Mouse (Mus musculus): ENCODE results near the gene D630039A03Rik. TPM values are rescaled to one million over a fixed set of nuclear protein-coding genes. Genes with fewer than 3 reads are reported as not detected.

The D630039A03Rik gene
- polyA plus RNA-seq, 1 experiment from 2014 or later, result 0.31 TPM

GRCm38 (mm10) chr4:57919494-57920423, 3.7 kb upstream of the D630039A03Rik start:
- 18% methylated on average over 8 of the region's 8 CpGs for WGBS
- Histone ChIP-seq H3K4me3 (ENCODE audit: low read depth, low read length) (no peak overlapping the region), H3K27ac (ENCODE audit: low read depth, low read length) (no peak overlapping the region), H3K36me3 (ENCODE audit: control insufficient read depth, insufficient read depth, low read length) (no peaks in the 10 kb centered on the region), H3K9ac (ENCODE audit: low read depth, low read length) (no peak overlapping the region), H3K27me3 (ENCODE audit: control insufficient read depth, insufficient read depth, low read length) (no peaks in the 10 kb centered on the region), H3K4me1 (replicated peaks; ENCODE audit: control insufficient read depth, insufficient read depth, low read length) (0 out of 2 replicates have a peak, but pooled peaks cover 3% of the 10 kb centered on the region), H3K9me3 (ENCODE audit: control insufficient read depth, low read length) (no peaks in the 10 kb centered on the region), H3K4me2 (replicated peaks; ENCODE audit: low read depth, low read length) (no peak overlapping the region)
- no peak for DNase-seq (ENCODE audit: low spot score)
- 0 out of 2 replicates have a peak, but pooled peaks have one; percentile 35 for ATAC-seq (ENCODE audit: low FRiP score)

- Histone ChIP-seq H3K4me3 (ENCODE audit: low read depth, low read length) (no peak overlapping the region), H3K36me3 (ENCODE audit: control insufficient read depth, insufficient read depth, low read length) (no peaks in the 10 kb centered on the region), H3K9me3 (ENCODE audit: control insufficient read depth, low read length) (no peaks in the 10 kb centered on the region), H3K27ac (ENCODE audit: low read depth, low read length) (no peak overlapping the region), H3K4me2 (replicated peaks; ENCODE audit: low read depth, low read length) (no peak overlapping the region), H3K4me1 (replicated peaks; ENCODE audit: control insufficient read depth, insufficient read depth, low read length) (0 out of 2 replicates have a peak, but pooled peaks cover 3% of the 10 kb centered on the region), H3K9ac (ENCODE audit: low read depth, low read length) (no peak overlapping the region), H3K27me3 (ENCODE audit: control insufficient read depth, insufficient read depth, low read length) (no peaks in the 10 kb centered on the region)
- 75% methylated on average over 4 of the region's 4 CpGs for WGBS
- ATAC-seq (ENCODE audit: low FRiP score) (no peak), DNase-seq (ENCODE audit: low spot score) (no peak)
Measured at GRCm38 (mm10) chr4:57916711-57917110, 614 bp upstream of the D630039A03Rik start.

GRCm38 (mm10) chr4:57915216-57915965, 706 bp downstream of the D630039A03Rik start:
- H3K27me3 ChIP-seq (ENCODE audit: control insufficient read depth, insufficient read depth, low read length), result no peaks in the 10 kb centered on the region
- H3K9ac ChIP-seq (ENCODE audit: low read depth, low read length), result no peak overlapping the region
- no peak overlapping the region for H3K27ac ChIP-seq (ENCODE audit: low read depth, low read length)
- DNase-seq (ENCODE audit: low spot score) (no peak), ATAC-seq (ENCODE audit: low FRiP score) (no peak)
- WGBS, result 49% methylated on average over 17 of the region's 17 CpGs
- no peak overlapping the region for H3K4me2 ChIP-seq (replicated peaks; ENCODE audit: low read depth, low read length)
- H3K4me3 ChIP-seq (ENCODE audit: low read depth, low read length), result no peak overlapping the region
- no peaks in the 10 kb centered on the region for H3K9me3 ChIP-seq (ENCODE audit: control insufficient read depth, low read length)
- 0 out of 2 replicates have a peak, but pooled peaks cover 3% of the 10 kb centered on the region for H3K4me1 ChIP-seq (replicated peaks; ENCODE audit: control insufficient read depth, insufficient read depth, low read length)
- no peaks in the 10 kb centered on the region for H3K36me3 ChIP-seq (ENCODE audit: control insufficient read depth, insufficient read depth, low read length)

GRCm38 (mm10) chr4:57914193-57915190, 1.6 kb downstream of the D630039A03Rik start:
- Histone ChIP-seq H3K9me3 (ENCODE audit: control insufficient read depth, low read length) (no peaks in the 10 kb centered on the region), H3K27me3 (ENCODE audit: control insufficient read depth, insufficient read depth, low read length) (no peaks in the 10 kb centered on the region), H3K4me2 (replicated peaks; ENCODE audit: low read depth, low read length) (no peak overlapping the region), H3K4me3 (ENCODE audit: low read depth, low read length) (no peak overlapping the region), H3K27ac (ENCODE audit: low read depth, low read length) (no peak overlapping the region), H3K36me3 (ENCODE audit: control insufficient read depth, insufficient read depth, low read length) (no peaks in the 10 kb centered on the region), H3K4me1 (replicated peaks; ENCODE audit: control insufficient read depth, insufficient read depth, low read length) (no peaks in the 10 kb centered on the region), H3K9ac (ENCODE audit: low read depth, low read length) (no peak overlapping the region)
- no peak for DNase-seq (ENCODE audit: low spot score)
- WGBS, result 80% methylated on average over 9 of the region's 10 CpGs
- ATAC-seq (ENCODE audit: low FRiP score), result no peak

GRCm38 (mm10) chr4:57913021-57913420, 3.1 kb downstream of the D630039A03Rik start:
- Histone ChIP-seq H3K4me2 (replicated peaks; ENCODE audit: low read depth, low read length) (no peak overlapping the region), H3K27me3 (ENCODE audit: control insufficient read depth, insufficient read depth, low read length) (no peaks in the 10 kb centered on the region), H3K9ac (ENCODE audit: low read depth, low read length) (no peak overlapping the region), H3K4me1 (replicated peaks; ENCODE audit: control insufficient read depth, insufficient read depth, low read length) (no peaks in the 10 kb centered on the region), H3K36me3 (ENCODE audit: control insufficient read depth, insufficient read depth, low read length) (no peaks in the 10 kb centered on the region), H3K27ac (ENCODE audit: low read depth, low read length) (no peak overlapping the region), H3K4me3 (ENCODE audit: low read depth, low read length) (no peak overlapping the region), H3K9me3 (ENCODE audit: control insufficient read depth, low read length) (no peaks in the 10 kb centered on the region)
- DNase-seq (ENCODE audit: low spot score), result no peak
- ATAC-seq (ENCODE audit: low FRiP score), result no peak

- H3K27me3 ChIP-seq (ENCODE audit: control insufficient read depth, insufficient read depth, low read length), result no peaks in the 10 kb centered on the region
- no peaks in the 10 kb centered on the region for H3K9me3 ChIP-seq (ENCODE audit: control insufficient read depth, low read length)
- no peak overlapping the region for H3K9ac ChIP-seq (ENCODE audit: low read depth, low read length)
- no peaks in the 10 kb centered on the region for H3K4me1 ChIP-seq (replicated peaks; ENCODE audit: control insufficient read depth, insufficient read depth, low read length)
- no peaks in the 10 kb centered on the region for H3K36me3 ChIP-seq (ENCODE audit: control insufficient read depth, insufficient read depth, low read length)
- DNase-seq (ENCODE audit: low spot score), result no peak
- H3K4me3 ChIP-seq (ENCODE audit: low read depth, low read length), result no peak overlapping the region
- WGBS, result 78% methylated on average over 6 of the region's 6 CpGs
- H3K4me2 ChIP-seq (replicated peaks; ENCODE audit: low read depth, low read length), result no peak overlapping the region
- no peak overlapping the region for H3K27ac ChIP-seq (ENCODE audit: low read depth, low read length)
- no peak for ATAC-seq (ENCODE audit: low FRiP score)
Measured at GRCm38 (mm10) chr4:57908860-57909259, 7.2 kb downstream of the D630039A03Rik start.

GRCm38 (mm10) chr4:57906708-57907107, 9.4 kb downstream of the D630039A03Rik start:
- Histone ChIP-seq H3K9me3 (ENCODE audit: control insufficient read depth, low read length) (no peaks in the 10 kb centered on the region), H3K27ac (ENCODE audit: low read depth, low read length) (no peak overlapping the region), H3K36me3 (ENCODE audit: control insufficient read depth, insufficient read depth, low read length) (no peaks in the 10 kb centered on the region), H3K9ac (ENCODE audit: low read depth, low read length) (no peak overlapping the region), H3K27me3 (ENCODE audit: control insufficient read depth, insufficient read depth, low read length) (no peaks in the 10 kb centered on the region), H3K4me2 (replicated peaks; ENCODE audit: low read depth, low read length) (no peak overlapping the region), H3K4me1 (replicated peaks; ENCODE audit: control insufficient read depth, insufficient read depth, low read length) (no peaks in the 10 kb centered on the region), H3K4me3 (ENCODE audit: low read depth, low read length) (no peak overlapping the region)
- ATAC-seq (ENCODE audit: low FRiP score) (no peak), DNase-seq (ENCODE audit: low spot score) (no peak)
- WGBS, result 61% methylated on average over 2 of the region's 2 CpGs

- H3K4me3 ChIP-seq (ENCODE audit: low read depth, low read length), result no peak overlapping the region
- no peaks in the 10 kb centered on the region for H3K4me1 ChIP-seq (replicated peaks; ENCODE audit: control insufficient read depth, insufficient read depth, low read length)
- ATAC-seq (ENCODE audit: low FRiP score), result peak; percentile 15; the same call in 1 of the 2 replicates
- H3K9me3 ChIP-seq (ENCODE audit: control insufficient read depth, low read length), result no peaks in the 10 kb centered on the region
- no peak overlapping the region for H3K9ac ChIP-seq (ENCODE audit: low read depth, low read length)
- 27% methylated on average over 9 of the region's 9 CpGs for WGBS
- peak; percentile 25 for DNase-seq (ENCODE audit: low spot score)
- H3K36me3 ChIP-seq (ENCODE audit: control insufficient read depth, insufficient read depth, low read length), result no peaks in the 10 kb centered on the region
- no peaks in the 10 kb centered on the region for H3K27me3 ChIP-seq (ENCODE audit: control insufficient read depth, insufficient read depth, low read length)
- no peak overlapping the region for H3K4me2 ChIP-seq (replicated peaks; ENCODE audit: low read depth, low read length)
- H3K27ac ChIP-seq (ENCODE audit: low read depth, low read length), result no peak overlapping the region
Measured at GRCm38 (mm10) chr4:57904638-57905037, 11.5 kb downstream of the D630039A03Rik start.

All from hindbrain, embryonic 11.5 days (tissue).